Mouse (Mus musculus): ENCODE data around the gene Foxd1.

- no peak for TF ChIP-seq POLR2A (IDR thresholded peaks at IDR 0.05; ENCODE audit: low read depth, low read length)
- no peak for TF ChIP-seq CTCF (IDR thresholded peaks at IDR 0.05; ENCODE audit: extremely low read depth, insufficient read length, insufficient replicate concordance, low read depth, low read length)
These were observed 48.8 kb upstream of the Foxd1 start for GRCm38 (mm10) chr13:98305257-98305656.
